Mouse (Mus musculus): ENCODE data around the gene Shd. TPM values are rescaled to one million over a fixed set of nuclear protein-coding genes. Genes with fewer than 3 reads are reported as not detected.
"Not testable (repeated sequence)": the region's sequence is repeated elsewhere in the genome, so short reads cannot be mapped to it uniquely, and the experiment has no call there.

The Shd gene
- polyA plus RNA-seq (2016; fragmentation: Nextera tagmentation; extraction: Ambion mirVana), result 42.1 and 50.3 TPM in 2 replicates

- Histone ChIP-seq H3K36me3 (replicated peaks) (peaks cover 60% of the 10 kb centered on the region), H3K4me1 (peaks cover 45% of the 10 kb centered on the region)
- 8% methylated on average over 55 of the region's 55 CpGs for WGBS
Observed at GRCm38 (mm10) chr17:55969966-55970891, at the start of gene Shd. TSS of gene Shd (plus strand) at chr17:55970467.

GRCm38 (mm10) chr17:55931553-55932502 lies 38.4 kb upstream of the Shd start:
- no peaks in the 10 kb centered on the region for H3K36me3 ChIP-seq (replicated peaks)
- H3K27me3 ChIP-seq (ENCODE audit: poor library complexity, severe bottlenecking), result no peaks in the 10 kb centered on the region
- H3K27ac ChIP-seq, result peak overlapping the region; percentile 94
- peaks cover 7% of the 10 kb centered on the region; the same call in 1 of the 2 replicates for H3K9me3 ChIP-seq
- H3K4me3 ChIP-seq, result peak overlapping the region; percentile 65
- peaks cover 15% of the 10 kb centered on the region for H3K4me1 ChIP-seq
- peak; percentile 84 for DNase-seq (ENCODE audit: extremely low spot score, low spot score)
- WGBS, result 1% methylated on average over 33 of the region's 33 CpGs

More at GRCm38 (mm10) chr17:55969966-55970891, at the start of gene Shd:
- H3K27me3 ChIP-seq (ENCODE audit: poor library complexity, severe bottlenecking), result peaks cover 30% of the 10 kb centered on the region
- peak within 1 kb of the TSS; percentile 90 for H3K27ac ChIP-seq
- no peaks in the 10 kb centered on the region for H3K9me3 ChIP-seq
- peak within 1 kb of the TSS; percentile 65 for H3K4me3 ChIP-seq
- DNase-seq (ENCODE audit: extremely low spot score, low spot score), result peak; percentile 85

GRCm38 (mm10) chr17:55932635-55933034 lies 37.6 kb upstream of the Shd start:
- H3K36me3 ChIP-seq (replicated peaks), result no peaks in the 10 kb centered on the region
- no peak for DNase-seq (ENCODE audit: extremely low spot score, low spot score)
- peaks cover 7% of the 10 kb centered on the region; the same call in 1 of the 2 replicates for H3K9me3 ChIP-seq
- peak overlapping the region; percentile 65 for H3K4me3 ChIP-seq
- H3K27me3 ChIP-seq (ENCODE audit: poor library complexity, severe bottlenecking), result no peaks in the 10 kb centered on the region
- peaks cover 15% of the 10 kb centered on the region for H3K4me1 ChIP-seq
- 73% methylated on average over 2 of the region's 2 CpGs for WGBS
- peak overlapping the region; percentile 94 for H3K27ac ChIP-seq

- no peak overlapping the region for H3K4me3 ChIP-seq
- peaks cover 5% of the 10 kb centered on the region for H3K36me3 ChIP-seq (replicated peaks)
- H3K4me1 ChIP-seq, result peaks cover 15% of the 10 kb centered on the region
- peaks cover 11% of the 10 kb centered on the region for H3K9me3 ChIP-seq
- no peak for DNase-seq (ENCODE audit: extremely low spot score, low spot score)
- H3K27ac ChIP-seq, result no peak overlapping the region
- H3K27me3 ChIP-seq (ENCODE audit: poor library complexity, severe bottlenecking), result no peaks in the 10 kb centered on the region
- 95% methylated on average over 15 of the region's 15 CpGs for WGBS
Observed at GRCm38 (mm10) chr17:55933191-55933590, 37.1 kb upstream of the Shd start.

GRCm38 (mm10) chr17:55944387-55944865 lies 25.8 kb upstream of the Shd start:
- Histone ChIP-seq H3K4me3 (peak overlapping the region; percentile 59), H3K27ac (peak overlapping the region; percentile 90), H3K36me3 (replicated peaks) (peaks cover 23% of the 10 kb centered on the region), H3K4me1 (peaks cover 12% of the 10 kb centered on the region)
- 42% methylated on average over 10 of the region's 10 CpGs for WGBS
- not testable (repeated sequence) for DNase-seq (ENCODE audit: extremely low spot score, low spot score); H3K9me3 ChIP-seq; H3K27me3 ChIP-seq (ENCODE audit: poor library complexity, severe bottlenecking)

GRCm38 (mm10) chr17:55944866-55945682 lies 25.2 kb upstream of the Shd start:
- peak; percentile 76 for DNase-seq (ENCODE audit: extremely low spot score, low spot score)
- not testable (repeated sequence) for H3K9me3 ChIP-seq
- under 1% methylated on average over 56 of the region's 56 CpGs for WGBS

GRCm38 (mm10) chr17:55945696-55946095 lies 24.6 kb upstream of the Shd start:
- 34% methylated on average over 5 of the region's 5 CpGs for WGBS
- Histone ChIP-seq H3K9me3 (no peaks in the 10 kb centered on the region), H3K4me3 (peak overlapping the region; percentile 59), H3K27ac (peak overlapping the region; percentile 90), H3K4me1 (peaks cover 12% of the 10 kb centered on the region), H3K36me3 (replicated peaks) (peaks cover 10% of the 10 kb centered on the region), H3K27me3 (ENCODE audit: poor library complexity, severe bottlenecking) (no peaks in the 10 kb centered on the region)
- no peak for DNase-seq (ENCODE audit: extremely low spot score, low spot score)

More at GRCm38 (mm10) chr17:55944866-55945682, 25.2 kb upstream of the Shd start:
- H3K36me3 ChIP-seq (replicated peaks), result peaks cover 16% of the 10 kb centered on the region
- H3K4me1 ChIP-seq, result peaks cover 12% of the 10 kb centered on the region
- H3K27me3 ChIP-seq (ENCODE audit: poor library complexity, severe bottlenecking), result not testable (repeated sequence)
- H3K27ac ChIP-seq, result peak overlapping the region; percentile 90
- peak overlapping the region; percentile 59 for H3K4me3 ChIP-seq

- peaks cover 12% of the 10 kb centered on the region for H3K4me1 ChIP-seq
- 86% methylated on average over 4 of the region's 4 CpGs for WGBS
- H3K36me3 ChIP-seq (replicated peaks), result no peaks in the 10 kb centered on the region
- H3K4me3 ChIP-seq, result no peak overlapping the region
- no peak for DNase-seq (ENCODE audit: extremely low spot score, low spot score)
- 0 out of 2 replicates have a peak, but pooled peaks cover 3% of the 10 kb centered on the region for H3K27me3 ChIP-seq (ENCODE audit: poor library complexity, severe bottlenecking)
- no peaks in the 10 kb centered on the region for H3K9me3 ChIP-seq
- no peak overlapping the region for H3K27ac ChIP-seq
Observed at GRCm38 (mm10) chr17:55948647-55949046, 21.6 kb upstream of the Shd start.

- Histone ChIP-seq H3K4me1 (peaks cover 13% of the 10 kb centered on the region), H3K27me3 (ENCODE audit: poor library complexity, severe bottlenecking) (peaks cover 7% of the 10 kb centered on the region), H3K9me3 (no peaks in the 10 kb centered on the region), H3K27ac (no peak within 1 kb of the TSS), H3K36me3 (replicated peaks) (no peaks in the 10 kb centered on the region), H3K4me3 (no peak within 1 kb of the TSS)
- DNase-seq (ENCODE audit: extremely low spot score, low spot score), result no peak
- 89% methylated on average over 2 of the region's 2 CpGs for WGBS
Observed at GRCm38 (mm10) chr17:55949400-55949799, 20.9 kb upstream of the Shd start, which contains the start of gene Zfp119b. TSS of gene Zfp119b (minus strand) at chr17:55949500.

- WGBS, result 83% methylated on average over 9 of the region's 9 CpGs
- peaks cover 7% of the 10 kb centered on the region for H3K4me1 ChIP-seq
- DNase-seq (ENCODE audit: extremely low spot score, low spot score), result peak; percentile 12
- H3K27me3 ChIP-seq (ENCODE audit: poor library complexity, severe bottlenecking), result peaks cover 19% of the 10 kb centered on the region
- no peak overlapping the region for H3K27ac ChIP-seq
- H3K36me3 ChIP-seq (replicated peaks), result no peaks in the 10 kb centered on the region
- H3K4me3 ChIP-seq, result no peak overlapping the region
- H3K9me3 ChIP-seq, result no peaks in the 10 kb centered on the region
Observed at GRCm38 (mm10) chr17:55950601-55951000, 19.7 kb upstream of the Shd start.

- peak; percentile 12 for DNase-seq (ENCODE audit: extremely low spot score, low spot score)
- Histone ChIP-seq H3K27me3 (ENCODE audit: poor library complexity, severe bottlenecking) (peaks cover 19% of the 10 kb centered on the region), H3K9me3 (no peaks in the 10 kb centered on the region), H3K36me3 (replicated peaks) (no peaks in the 10 kb centered on the region), H3K27ac (no peak overlapping the region), H3K4me1 (peaks cover 17% of the 10 kb centered on the region), H3K4me3 (no peak overlapping the region)
Observed at GRCm38 (mm10) chr17:55952041-55952440, 18.2 kb upstream of the Shd start.
